Mouse (Mus musculus): ENCODE data around the gene Slu7.

Gene Slu7

DNA sequence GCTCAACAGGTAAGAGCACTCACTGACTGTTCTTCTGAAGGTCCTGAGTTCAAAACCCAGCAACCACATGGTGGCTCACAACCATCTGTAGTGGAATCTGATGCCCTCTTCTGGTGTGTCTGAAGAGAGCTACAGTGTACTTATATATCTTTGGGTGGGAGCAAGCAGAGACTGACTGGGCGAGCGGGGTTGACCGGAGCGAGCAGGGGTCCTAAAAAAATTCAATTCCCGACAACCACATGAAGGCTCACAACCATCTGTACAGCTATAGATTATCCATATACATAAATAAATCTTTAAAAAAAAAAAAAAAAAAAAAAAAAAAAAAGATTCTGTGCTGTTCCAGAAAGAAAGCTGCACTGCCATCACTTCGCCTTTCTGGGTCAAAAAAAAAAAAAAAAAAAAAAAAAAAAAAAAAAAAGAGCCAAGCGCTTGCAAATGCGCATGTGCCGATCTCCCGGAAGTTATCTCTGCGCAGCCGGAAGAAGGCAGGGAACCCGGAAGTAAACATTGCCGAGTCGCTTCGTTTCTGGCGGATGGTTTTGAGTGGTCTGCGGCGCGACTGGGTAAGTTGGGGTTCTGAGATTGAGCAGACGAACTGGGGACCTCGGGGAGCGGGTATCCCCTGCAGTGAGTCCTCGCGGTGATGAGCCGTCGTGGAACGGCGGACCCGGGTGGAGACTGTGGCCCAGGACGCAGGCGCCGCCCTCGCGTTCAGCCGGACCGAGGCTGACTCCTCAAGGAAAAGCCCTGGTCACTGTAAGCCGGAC is at the start of gene Slu7:
Gene Slu7, plus strand, starts transcription at position 491 of the 770 bp plus-strand sequence.
- DNase-seq = peak; percentile 91

DNA sequence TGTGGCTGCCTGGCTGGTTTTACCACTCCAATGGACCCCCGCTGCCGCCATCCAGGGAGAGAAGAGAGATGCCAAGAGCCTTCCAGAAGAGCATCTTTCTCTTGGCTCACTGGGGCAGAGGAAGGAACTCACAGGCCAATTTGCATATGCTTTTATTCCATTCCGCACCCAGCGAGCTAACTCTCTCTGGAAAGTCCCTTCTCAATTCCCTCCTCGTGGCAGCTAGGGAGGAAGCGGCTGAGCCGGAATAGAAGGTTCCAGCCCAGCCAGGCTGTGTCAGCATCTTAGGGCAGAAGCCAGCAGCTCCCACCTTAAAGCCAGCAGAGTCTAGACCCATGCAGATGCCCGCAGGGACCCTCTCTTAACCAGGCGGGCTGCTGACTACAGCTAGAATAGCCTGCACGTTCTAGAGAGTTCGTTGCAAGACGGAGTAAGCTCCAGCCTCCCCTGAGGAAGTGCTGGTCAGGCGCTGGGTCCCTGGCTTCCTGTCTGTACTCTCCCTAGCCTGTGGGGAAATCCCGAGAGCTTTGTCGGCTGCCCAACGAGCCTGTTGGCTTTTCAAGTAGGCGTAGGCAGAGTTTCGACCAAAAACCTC is 48.4 kb upstream of the Slu7 start:
- peak; percentile 72 for DNase-seq

DNA sequence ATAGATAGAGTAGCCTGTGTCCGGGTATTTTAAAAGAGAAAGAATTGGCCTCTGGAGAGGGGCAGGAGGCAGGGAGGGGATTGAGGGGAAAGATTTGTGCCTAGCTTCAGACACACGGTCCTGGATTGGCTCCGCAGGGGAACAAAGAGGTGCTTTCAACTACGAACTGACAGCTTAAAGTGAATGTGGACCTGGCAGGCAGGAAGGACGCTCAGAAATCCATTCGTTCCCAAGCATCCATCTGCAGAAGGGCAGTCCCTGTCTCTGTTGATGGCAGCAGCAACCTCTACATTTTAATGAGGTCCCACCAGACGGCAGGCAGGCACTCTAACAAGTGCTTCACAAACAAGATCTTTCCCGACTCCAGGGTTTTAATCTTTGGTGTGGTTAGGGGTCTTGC is 47.8 kb upstream of the Slu7 start:
- peak; percentile 60 for DNase-seq

GRCm38 (mm10) chr11:43387004-43387880 is 46.3 kb upstream of the Slu7 start:
- DNase-seq = no peak

DNA sequence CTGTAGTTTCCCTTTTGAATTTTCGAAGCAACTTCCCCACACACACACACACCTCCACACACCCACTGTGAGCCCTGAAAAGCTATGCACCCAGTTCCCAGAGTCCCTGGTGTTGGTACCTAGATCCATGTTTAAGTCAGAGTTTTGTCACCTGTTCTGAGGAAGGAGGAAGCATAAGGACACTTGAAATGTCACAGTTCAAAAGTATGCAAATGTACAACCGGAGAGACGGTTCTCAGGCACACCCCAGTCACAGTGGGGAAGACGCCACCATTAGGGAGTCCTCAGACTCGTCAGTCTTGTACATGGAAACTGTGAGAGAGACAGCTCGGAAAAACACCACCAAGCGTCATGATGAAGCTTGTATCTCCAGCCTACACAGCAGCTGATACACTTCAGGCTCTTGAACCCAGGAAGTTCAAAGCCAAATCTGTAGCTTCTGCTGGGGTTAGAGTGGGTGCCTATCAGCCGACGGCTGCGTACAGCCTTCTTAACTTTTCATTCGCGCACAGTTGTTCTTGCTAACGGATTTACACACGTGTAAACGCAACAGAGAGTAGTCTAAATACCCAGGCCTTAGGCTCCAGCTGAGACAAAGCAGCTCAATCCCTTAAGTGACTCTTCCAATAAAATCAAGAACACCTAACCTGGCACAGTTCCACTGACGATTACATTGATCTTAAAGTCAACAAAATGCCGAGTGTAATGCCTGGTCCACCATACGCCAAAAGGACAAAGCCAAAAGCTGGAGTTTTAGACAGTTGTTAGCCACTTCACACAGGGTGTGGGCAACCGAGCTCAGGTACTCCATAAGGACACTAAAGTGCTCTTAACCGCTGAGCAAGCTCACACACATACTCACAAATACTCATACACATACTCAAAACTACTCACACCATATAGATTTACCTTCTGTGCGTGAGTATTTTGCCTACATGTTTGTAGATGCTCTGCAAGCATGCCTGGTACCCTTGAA is 45.1 kb upstream of the Slu7 start:
- no peak for DNase-seq

DNA sequence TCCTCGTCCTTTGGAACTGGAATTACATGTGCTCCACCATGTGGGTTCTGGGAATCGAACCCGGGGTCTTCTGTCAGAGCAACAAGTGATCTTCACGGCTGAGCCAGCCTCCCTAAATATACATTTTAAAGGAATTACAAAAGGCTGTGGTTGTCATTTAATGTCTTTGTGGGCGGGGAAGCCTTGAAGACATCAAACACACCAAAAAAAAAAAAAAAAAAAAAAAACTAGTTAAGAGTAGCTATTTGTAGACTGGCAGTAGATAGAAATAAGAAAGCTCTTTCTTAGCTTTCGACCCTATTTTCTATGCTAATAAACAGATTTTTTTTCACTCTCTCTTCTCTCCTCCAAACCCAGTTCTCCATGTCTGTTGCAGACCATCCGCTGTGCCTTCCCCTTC is 44.4 kb upstream of the Slu7 start:
- no peak for DNase-seq

GRCm38 (mm10) chr11:43392757-43393156 is 40.8 kb upstream of the Slu7 start:
- DNase-seq = no peak

GRCm38 (mm10) chr11:43393325-43393724 is 40.2 kb upstream of the Slu7 start:
- no peak for DNase-seq

DNA sequence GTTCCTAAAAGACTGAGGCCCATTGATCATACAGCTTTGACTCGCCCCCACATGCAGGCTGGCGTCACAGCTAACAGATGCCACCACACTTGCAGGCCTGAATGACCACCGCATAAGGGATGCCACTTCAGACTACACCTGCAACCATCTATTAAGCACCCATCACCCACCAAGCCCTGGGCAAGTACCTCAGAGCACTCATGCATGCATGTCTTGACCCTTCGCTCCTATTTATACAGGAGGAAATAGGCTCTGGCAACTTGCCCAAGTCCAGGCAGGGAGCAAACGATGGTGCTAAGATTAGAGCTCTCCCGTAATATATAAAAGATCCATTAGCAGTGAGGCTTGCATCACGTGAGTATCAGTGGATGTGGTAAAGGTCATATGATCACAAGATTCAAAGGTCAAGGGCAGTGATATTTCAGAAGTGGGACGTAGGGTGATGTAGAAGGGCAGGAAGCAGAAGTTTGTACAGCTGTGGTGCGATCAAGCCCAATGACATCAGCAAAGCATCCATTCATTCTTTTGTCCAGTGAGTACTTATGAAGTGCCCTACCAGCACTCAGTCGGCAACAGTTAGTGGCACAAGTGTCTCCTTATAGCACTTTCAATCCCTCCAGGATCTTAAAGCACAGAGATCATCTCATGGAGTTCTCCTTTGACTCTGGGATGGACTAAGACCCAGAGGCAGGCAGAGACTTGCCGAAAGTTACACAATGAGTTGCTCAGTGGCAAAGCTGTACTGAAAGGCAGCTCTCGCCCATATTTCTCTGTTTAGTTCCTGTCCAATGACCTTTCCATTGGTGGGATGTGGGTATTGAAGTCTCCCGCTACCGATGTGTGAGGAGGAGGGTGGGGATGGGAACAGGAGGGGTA is 38.2 kb upstream of the Slu7 start:
- no peak for DNase-seq

- no peak for DNase-seq
These were observed 37.3 kb upstream of the Slu7 start for GRCm38 (mm10) chr11:43396246-43396645.

- no peak for DNase-seq
These were observed 36.9 kb upstream of the Slu7 start for GRCm38 (mm10) chr11:43396672-43397071.

DNA sequence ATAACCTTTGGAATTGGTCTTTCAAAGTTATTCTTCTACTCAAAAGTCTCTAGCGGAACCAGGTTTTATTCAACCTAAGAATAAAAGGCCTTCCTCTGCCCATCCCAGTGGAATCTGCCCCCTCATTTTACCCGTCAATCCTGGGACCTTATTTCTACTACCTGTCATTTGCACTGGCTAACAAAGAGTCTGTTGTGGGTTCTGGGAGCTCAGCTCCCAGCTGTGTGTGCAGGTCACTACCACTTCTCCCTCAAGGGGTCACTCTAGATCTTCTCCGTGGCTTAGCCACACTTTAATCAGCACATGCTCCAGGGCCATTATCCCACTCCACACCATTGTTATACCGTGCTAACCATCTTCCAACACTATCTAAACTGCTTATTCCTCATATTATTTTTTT is 34.2 kb upstream of the Slu7 start:
- DNase-seq = peak; percentile 30

GRCm38 (mm10) chr11:43400131-43400530 is 33.4 kb upstream of the Slu7 start:
- no peak for DNase-seq

DNA sequence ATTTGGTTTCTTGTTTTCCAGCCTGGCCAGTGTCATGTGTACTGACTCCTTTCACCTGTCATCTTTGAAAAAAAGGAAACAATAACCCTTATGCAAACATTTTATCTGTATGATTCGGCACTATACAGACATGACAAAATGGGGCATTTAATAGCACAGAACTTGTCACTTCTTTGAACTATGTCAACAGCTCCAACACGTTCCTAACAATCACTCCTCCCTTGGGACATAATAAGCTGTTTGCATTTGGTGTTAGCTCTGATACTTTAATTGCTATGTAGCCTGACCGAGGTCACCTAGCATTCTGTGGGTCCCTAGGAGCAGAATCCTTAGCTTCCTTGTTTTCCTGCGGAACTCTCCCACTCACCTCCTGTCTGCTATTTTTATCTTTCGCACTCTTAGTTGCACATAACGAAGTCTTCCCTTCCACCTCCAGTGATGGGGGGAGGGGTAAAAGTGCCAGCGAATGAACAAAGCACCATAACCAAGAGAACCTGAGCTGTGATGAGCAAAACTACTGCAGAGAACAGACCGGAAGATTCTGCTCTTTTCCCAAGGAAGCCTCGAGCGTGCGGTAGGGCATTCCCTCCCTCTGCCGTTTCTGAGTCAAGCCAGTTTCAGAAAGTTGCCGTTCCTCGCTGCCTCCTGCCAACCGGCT is 29.3 kb upstream of the Slu7 start:
- no peak for DNase-seq

DNA sequence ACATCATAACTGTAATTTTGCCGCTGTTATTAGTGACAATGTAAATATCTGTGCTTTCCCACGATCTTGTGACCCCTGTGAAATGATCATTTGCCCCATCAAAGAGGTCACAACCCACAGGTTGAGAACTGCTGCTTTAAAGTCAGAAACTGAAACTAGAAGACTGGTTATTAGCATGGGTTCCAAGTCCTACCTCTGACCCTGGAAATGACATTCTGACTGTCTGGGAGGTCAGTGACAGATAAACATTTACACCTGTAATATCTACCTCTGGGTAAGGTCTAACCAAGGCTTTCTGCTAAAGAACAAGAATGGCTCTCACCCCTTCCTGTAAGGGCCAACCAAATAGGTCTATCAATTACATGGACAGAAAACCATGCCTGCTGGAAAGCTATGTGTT is 24.7 kb upstream of the Slu7 start:
- DNase-seq = no peak

GRCm38 (mm10) chr11:43410291-43410690 is 23.3 kb upstream of the Slu7 start:
- DNase-seq = no peak

DNA sequence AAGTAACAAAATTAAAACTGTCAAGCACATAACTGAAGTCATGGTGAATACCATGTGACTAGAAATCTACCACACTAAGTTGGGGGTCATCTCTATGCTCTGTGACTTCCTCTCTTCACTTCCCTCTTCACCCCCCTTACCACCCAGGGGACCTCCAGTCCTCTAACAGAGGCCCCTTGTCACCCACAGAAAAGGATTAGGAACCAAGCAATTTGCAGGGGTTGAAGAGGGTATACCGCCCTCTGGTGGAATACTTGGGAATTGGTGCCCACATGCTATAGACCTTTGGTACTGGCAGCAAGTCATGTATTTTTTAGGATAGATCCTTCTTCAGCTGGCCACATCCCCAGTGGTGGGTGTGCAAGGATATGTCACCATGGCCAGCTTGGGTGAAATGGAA is 22.1 kb upstream of the Slu7 start:
- peak; percentile 83 for DNase-seq

DNA sequence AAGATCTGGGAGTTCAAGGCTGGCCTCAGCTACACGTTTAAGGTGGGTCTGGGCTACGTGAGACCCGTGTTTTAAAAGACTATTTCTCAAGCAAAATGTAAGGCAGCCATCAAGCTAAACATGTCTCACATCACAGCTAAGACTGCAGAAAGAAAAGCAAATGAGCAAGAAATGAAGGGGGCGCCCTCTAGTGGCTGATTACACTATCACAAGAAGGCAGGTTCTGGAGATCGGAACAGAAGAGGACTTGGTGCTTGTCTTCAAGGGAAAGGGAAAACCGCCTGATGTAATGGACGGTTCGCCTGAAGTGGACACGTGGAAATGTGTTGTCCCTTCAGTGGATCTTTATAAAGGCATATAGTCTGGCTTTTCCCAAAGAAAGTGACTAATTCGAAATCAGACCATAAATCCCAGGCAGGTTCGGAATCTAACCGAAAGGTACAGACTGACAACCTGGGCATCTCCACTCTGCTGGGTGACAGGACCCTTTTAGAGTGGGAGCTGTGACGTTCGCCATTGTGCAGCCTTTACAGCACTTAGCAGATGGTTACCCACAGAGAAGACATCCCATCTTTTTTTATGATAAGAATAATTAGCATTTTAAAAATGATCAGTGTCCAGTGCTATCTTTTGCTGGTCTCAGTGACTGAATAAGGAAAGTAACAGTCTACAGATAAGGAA is 20.6 kb upstream of the Slu7 start:
- DNase-seq = peak; percentile 85

DNA sequence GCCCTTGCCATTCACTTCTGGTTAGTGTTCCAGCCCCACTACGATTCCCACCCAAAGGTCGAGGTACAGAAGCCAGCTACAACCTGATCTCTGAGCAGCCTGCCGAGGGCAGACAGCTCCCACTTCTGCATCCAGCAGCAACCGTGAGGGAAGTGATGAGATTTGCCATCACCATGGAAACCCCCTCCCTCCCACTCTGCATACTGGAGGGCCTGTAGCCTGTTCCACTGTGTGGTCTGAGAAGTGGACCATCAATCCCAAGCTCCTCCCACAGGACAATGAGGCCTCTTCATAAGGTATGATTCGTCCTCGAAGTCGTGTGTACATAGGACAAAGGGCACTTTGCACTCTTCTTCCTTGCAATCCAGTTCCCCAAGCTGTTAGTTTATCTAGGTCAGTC is 16.3 kb upstream of the Slu7 start:
- peak; percentile 55 for DNase-seq

DNA sequence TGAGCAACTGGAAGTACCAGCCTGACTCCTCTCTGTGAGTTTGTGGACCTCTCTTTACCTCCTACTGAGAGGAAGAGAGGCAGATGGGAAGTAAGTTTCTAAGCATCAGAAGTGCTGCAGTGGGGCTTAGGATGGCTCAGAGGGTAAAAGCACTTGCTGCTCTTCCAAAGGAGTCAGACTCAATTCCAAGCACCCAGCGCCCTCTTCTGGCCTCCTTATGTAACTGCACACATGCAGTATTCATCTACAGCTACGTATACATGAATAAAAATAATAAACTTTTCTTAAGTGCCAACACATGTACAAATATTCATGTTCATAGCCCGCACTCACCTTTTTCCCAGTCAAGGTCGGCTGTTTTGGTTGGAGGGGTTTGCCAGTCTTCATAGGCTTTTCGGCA is 9.2 kb upstream of the Slu7 start:
- no peak for DNase-seq

Data from retina, postnatal 1 day (tissue).